Mouse (Mus musculus) colon, adult 2 months (tissue): ENCODE measurements around the gene Pik3ap1. TPM values are rescaled to one million over a fixed set of nuclear protein-coding genes. Genes with fewer than 3 reads are reported as not detected.

ENCODE experiments used
- polyA plus RNA-seq: library from polyadenylated mRNA; depleted of rRNA; stranded (reverse); fragments of >200 nt; gene quantifications from 2 replicates; pipeline ENCODE4 v1.2.3, GENCODE M21; 2012; rRNA removed

Pik3ap1 gene
- polyA plus RNA-seq: 2.6 and 2.8 TPM in 2 replicates

DNA sequence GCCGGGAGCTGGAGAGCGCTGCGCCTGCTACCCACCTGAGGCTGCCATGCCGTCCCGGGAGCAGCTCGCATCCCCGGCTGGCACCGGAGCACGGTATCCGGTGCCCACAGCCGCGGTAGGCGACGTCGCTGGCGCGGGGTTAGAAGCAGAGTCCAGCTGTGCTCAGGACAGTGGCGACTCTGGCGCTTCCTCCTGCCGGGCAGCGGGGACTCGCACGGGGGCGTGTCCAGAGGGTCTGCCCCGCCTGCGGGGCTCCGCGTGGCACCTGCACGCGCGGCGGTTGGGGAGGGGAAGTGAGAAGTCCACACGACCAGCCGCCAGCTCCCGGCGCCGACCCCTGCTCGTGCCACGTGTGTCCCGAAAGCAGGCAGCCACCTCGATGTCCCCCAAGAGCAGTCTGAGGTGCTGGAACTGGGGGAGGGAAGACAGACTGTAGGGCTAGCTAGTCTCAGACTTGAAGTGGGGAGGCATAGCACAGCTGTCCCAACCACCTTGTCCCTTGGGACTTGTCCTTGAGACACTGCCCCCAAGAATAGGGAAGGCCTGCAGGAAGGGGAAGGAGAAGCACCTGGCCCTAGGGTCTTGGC lies at the start of gene Pik3ap1:
TSS of gene Pik3ap1 (minus strand) at position 181 of the 587 bp plus-strand sequence.

GRCm38 (mm10) chr19:41263630-41264295 lies 121.1 kb downstream of the Pik3ap1 start, which contains the start of gene Tm9sf3:
Tm9sf3 (minus strand) TSS chr19:41263997.

Other genes starting within 250 kb of the Pik3ap1 start
- gene Tll2, start 178.3 kb downstream of the Pik3ap1 start, polyA plus RNA-seq: 0.20 and 0.27 TPM in 2 replicates
- 65.0 and 67.1 TPM in 2 replicates for gene Tm9sf3, start 121.1 kb downstream of the Pik3ap1 start, polyA plus RNA-seq
- 2.8 and 3.3 TPM in 2 replicates for gene Lcor, start 97.5 kb upstream of the Pik3ap1 start, polyA plus RNA-seq
- 0.67 and 1.3 TPM in 2 replicates for gene Gm340, start 197.3 kb upstream of the Pik3ap1 start, polyA plus RNA-seq